Mouse (Mus musculus): ENCODE measurements around the gene Tmem246. TPM values are rescaled to one million over a fixed set of nuclear protein-coding genes. Genes with fewer than 3 reads are reported as not detected.

The Tmem246 gene
- polyA plus RNA-seq, 1 experiment, result 21.1 TPM

GRCm38 (mm10) chr4:49603161-49603560, 5.5 kb upstream of the Tmem246 start:
- Histone ChIP-seq H3K4me1 (ENCODE audit: control insufficient read depth, insufficient read depth, insufficient read length, low read length) (no peaks in the 10 kb centered on the region), H3K27ac (replicated peaks; ENCODE audit: low read depth, low read length) (no peak overlapping the region), H3K4me3 (ENCODE audit: insufficient read depth, low read depth, low read length) (no peak overlapping the region)

GRCm38 (mm10) chr4:49596846-49597182, 862 bp downstream of the Tmem246 start:
- H3K27ac ChIP-seq (replicated peaks; ENCODE audit: low read depth, low read length), result peak overlapping the region; percentile 71
- H3K4me1 ChIP-seq (ENCODE audit: control insufficient read depth, insufficient read depth, insufficient read length, low read length), result no peaks in the 10 kb centered on the region
- peak overlapping the region; percentile 96 for H3K4me3 ChIP-seq (ENCODE audit: insufficient read depth, low read depth, low read length)

GRCm38 (mm10) chr4:49590152-49590551, 7.5 kb downstream of the Tmem246 start:
- no peak overlapping the region for H3K4me3 ChIP-seq (ENCODE audit: insufficient read depth, low read depth, low read length)
- no peak overlapping the region for H3K27ac ChIP-seq (replicated peaks; ENCODE audit: low read depth, low read length)
- H3K4me1 ChIP-seq (ENCODE audit: control insufficient read depth, insufficient read depth, insufficient read length, low read length), result no peaks in the 10 kb centered on the region

DNA sequence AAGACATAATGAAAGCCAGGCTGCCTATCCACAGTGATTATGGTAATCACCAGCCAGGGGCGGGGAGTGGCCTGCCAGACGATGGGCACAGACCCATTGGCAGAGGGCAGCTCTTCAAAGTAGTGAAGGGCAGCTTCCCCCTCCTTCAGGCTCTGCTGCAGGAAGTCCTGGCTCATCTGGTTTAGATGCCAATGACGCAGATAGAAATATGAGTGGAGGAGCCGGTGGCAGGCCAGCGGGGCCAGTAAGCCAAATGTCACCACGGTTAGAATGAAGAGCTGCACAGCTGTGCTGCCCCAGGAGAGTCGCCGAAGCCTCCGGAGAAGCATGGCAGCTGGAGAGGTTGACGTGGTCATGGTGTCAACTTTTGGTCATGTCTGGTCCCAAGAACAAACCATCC, 10.9 kb downstream of the Tmem246 start:
- Histone ChIP-seq H3K4me1 (ENCODE audit: control insufficient read depth, insufficient read depth, insufficient read length, low read length) (peaks cover 3% of the 10 kb centered on the region; the same call in 1 of the 2 replicates), H3K27ac (replicated peaks; ENCODE audit: low read depth, low read length) (no peak overlapping the region), H3K4me3 (ENCODE audit: insufficient read depth, low read depth, low read length) (no peak overlapping the region)

- Histone ChIP-seq H3K27ac (replicated peaks; ENCODE audit: low read depth, low read length) (no peak overlapping the region), H3K4me3 (ENCODE audit: insufficient read depth, low read depth, low read length) (no peak overlapping the region), H3K4me1 (ENCODE audit: control insufficient read depth, insufficient read depth, insufficient read length, low read length) (peaks cover 3% of the 10 kb centered on the region; the same call in 1 of the 2 replicates)
Observed at GRCm38 (mm10) chr4:49585524-49586101, 12.1 kb downstream of the Tmem246 start.

- no peak overlapping the region for H3K27ac ChIP-seq (replicated peaks; ENCODE audit: low read depth, low read length)
- peaks cover 3% of the 10 kb centered on the region; the same call in 1 of the 2 replicates for H3K4me1 ChIP-seq (ENCODE audit: control insufficient read depth, insufficient read depth, insufficient read length, low read length)
- H3K4me3 ChIP-seq (ENCODE audit: insufficient read depth, low read depth, low read length), result no peak overlapping the region
Observed at GRCm38 (mm10) chr4:49583965-49584831, 13.5 kb downstream of the Tmem246 start.

DNA sequence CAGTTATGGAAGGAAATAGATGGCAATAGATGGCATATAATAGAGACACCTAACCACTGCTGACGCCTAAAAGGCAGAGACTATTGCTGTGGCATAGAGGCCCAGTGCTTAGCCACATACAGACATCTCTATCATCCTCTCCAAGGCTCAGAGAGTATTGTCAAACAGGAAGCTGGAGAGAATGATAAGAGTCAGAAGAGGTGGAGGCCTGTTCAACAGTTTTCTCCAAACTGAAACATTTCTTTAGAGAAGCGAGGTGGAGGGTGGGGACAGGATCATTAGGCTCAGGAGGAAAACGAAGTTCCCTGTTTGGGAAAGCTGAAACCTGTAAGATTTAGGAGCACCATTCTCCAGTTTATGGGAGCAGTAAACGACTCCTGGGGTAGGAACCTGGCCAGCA, 16.4 kb downstream of the Tmem246 start:
- H3K27ac ChIP-seq (replicated peaks; ENCODE audit: low read depth, low read length), result no peak overlapping the region
- H3K4me1 ChIP-seq (ENCODE audit: control insufficient read depth, insufficient read depth, insufficient read length, low read length), result peaks cover 3% of the 10 kb centered on the region; the same call in 1 of the 2 replicates
- H3K4me3 ChIP-seq (ENCODE audit: insufficient read depth, low read depth, low read length), result no peak overlapping the region

- H3K27ac ChIP-seq (replicated peaks; ENCODE audit: low read depth, low read length), result no peak overlapping the region
- H3K4me1 ChIP-seq (ENCODE audit: control insufficient read depth, insufficient read depth, insufficient read length, low read length), result no peaks in the 10 kb centered on the region
- H3K4me3 ChIP-seq (ENCODE audit: insufficient read depth, low read depth, low read length), result no peak overlapping the region
Observed at GRCm38 (mm10) chr4:49572194-49572593, 25.5 kb downstream of the Tmem246 start.

- Histone ChIP-seq H3K4me3 (ENCODE audit: insufficient read depth, low read depth, low read length) (no peak overlapping the region), H3K27ac (replicated peaks; ENCODE audit: low read depth, low read length) (no peak overlapping the region), H3K4me1 (ENCODE audit: control insufficient read depth, insufficient read depth, insufficient read length, low read length) (no peaks in the 10 kb centered on the region)
Observed at GRCm38 (mm10) chr4:49567613-49568012, 30.1 kb downstream of the Tmem246 start.

DNA sequence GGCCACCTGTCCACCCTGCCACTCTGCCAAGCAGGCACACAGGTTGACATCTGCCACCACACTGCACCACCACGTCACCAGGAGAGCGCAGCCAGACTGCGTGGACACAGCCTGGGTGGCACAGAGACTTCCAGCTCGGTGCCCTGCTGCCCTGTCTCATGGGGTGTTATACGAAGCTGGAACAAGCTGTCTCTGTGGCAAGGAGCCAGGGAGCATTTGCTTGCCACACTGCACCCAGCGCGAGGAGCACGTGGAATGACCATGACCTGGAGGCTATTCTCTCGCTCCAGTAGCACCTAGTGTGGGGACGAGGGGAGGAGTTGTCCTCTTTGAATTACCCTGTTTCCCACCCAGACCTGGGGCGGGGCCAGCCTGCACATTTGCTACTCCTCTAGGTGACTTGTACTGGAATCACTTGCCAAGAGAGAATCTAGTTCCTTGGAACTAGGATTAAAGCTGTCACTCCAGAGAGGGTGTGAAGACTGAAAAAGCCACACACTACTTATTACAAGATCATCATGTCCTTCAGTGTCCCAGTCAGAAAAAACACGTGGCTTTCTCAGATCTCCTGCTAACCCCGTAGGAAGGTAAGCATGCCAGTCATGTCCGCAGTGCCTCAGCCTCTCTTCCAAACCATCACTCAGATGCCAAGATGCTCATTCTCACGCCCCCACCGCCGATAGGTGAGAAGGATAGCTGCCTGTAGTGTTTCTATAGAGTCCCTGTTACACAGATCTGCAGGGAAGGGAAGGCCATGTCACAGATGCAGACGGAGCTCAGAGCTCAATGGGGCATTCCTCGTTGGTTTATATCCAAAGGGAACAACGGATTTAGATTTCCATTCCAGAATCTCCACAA, 37.5 kb downstream of the Tmem246 start:
- H3K4me1 ChIP-seq (ENCODE audit: control insufficient read depth, insufficient read depth, insufficient read length, low read length), result no peaks in the 10 kb centered on the region
- no peak overlapping the region for H3K27ac ChIP-seq (replicated peaks; ENCODE audit: low read depth, low read length)
- no peak overlapping the region for H3K4me3 ChIP-seq (ENCODE audit: insufficient read depth, low read depth, low read length)

DNA sequence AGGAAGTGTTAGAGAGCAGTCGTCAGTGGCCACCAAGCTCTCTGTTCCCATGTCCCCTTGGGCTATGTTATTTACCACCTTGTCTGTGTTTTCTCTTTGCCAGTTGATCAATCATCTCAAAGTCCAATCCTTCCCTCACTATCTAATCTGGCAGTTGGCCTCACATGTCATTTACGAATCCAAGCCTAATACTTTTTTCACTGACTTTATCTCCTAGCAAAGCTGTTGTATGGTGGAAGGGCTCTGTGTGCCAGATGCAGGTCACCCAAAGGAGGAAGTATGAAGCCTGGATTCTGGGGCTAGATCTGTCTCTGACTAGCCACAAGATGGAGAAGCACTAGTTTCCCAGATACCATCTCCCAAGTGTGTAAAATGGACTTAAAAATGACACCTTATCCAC, 39.5 kb downstream of the Tmem246 start:
- no peak overlapping the region for H3K27ac ChIP-seq (replicated peaks; ENCODE audit: low read depth, low read length)

DNA sequence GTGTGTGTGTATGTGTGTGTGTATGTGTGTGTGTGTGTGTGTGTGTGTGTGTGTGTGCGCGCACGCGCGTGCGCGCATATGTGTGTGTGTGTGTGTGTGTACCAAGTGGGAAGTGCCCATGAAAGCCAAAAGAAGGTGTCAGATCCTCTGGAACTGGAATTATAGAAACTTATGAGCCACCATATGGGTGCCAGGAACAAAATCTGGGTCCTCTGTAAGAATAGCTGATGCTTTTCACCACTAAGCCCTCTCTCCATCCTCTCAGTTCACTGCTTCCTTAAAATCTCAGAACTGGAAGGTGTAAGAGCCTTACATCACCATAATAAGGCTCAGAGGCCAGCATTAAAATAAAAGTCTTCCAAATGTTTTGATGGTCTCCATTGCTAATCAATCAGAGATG, 40.3 kb downstream of the Tmem246 start:
- H3K27ac ChIP-seq (replicated peaks; ENCODE audit: low read depth, low read length), result no peak overlapping the region
- H3K4me1 ChIP-seq (ENCODE audit: control insufficient read depth, insufficient read depth, insufficient read length, low read length), result no peaks in the 10 kb centered on the region
- no peak overlapping the region for H3K4me3 ChIP-seq (ENCODE audit: insufficient read depth, low read depth, low read length)

More for the DNA sequence above, 39.5 kb downstream of the Tmem246 start:
- H3K4me3 ChIP-seq (ENCODE audit: insufficient read depth, low read depth, low read length), result no peak overlapping the region
- H3K4me1 ChIP-seq (ENCODE audit: control insufficient read depth, insufficient read depth, insufficient read length, low read length), result no peaks in the 10 kb centered on the region

DNA sequence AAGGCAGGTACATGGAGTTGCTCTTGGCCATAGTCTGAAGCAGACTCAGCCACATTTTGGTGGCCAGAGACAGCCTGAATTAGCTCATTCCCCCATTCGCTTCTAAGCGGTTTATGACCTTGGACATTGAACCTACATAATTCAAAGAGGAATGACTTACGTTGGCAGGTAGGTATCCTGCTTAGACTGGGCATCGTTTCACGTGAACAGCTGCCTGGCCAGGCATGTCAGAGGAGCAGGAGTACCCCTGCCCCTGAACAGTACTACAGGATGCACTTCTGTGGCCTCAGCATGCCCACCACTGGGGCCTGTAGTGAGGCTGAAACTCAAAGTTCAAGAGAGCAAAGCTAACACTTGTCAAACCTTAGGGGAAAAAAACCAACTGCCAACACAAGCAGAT, 44.3 kb downstream of the Tmem246 start:
- no peak overlapping the region for H3K27ac ChIP-seq (replicated peaks; ENCODE audit: low read depth, low read length)
- no peak overlapping the region for H3K4me3 ChIP-seq (ENCODE audit: insufficient read depth, low read depth, low read length)
- no peaks in the 10 kb centered on the region for H3K4me1 ChIP-seq (ENCODE audit: control insufficient read depth, insufficient read depth, insufficient read length, low read length)

DNA sequence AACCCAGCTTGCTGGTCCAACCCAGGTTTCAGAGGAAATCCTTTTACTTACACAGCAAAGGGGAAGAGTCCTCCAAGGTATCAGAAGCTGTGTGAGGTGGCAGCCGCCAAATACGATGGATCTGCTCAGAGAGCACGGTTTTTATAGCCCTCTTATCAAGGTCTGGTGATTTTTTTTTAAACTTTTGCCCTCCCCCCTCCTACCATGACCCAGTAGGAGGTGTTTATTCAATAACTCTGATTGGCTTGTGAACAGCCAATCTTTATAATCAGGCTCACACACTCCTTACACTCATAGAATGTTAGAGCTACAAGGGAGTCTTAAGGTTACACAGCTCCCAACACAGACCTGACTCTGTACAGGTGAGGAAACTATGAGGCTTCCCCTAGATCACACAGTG, 48.3 kb downstream of the Tmem246 start, which contains the start of gene Aldob:
Aldob (minus strand) TSS at position 164 of the 400 bp plus-strand sequence.
- H3K4me1 ChIP-seq (ENCODE audit: control insufficient read depth, insufficient read depth, insufficient read length, low read length), result no peaks in the 10 kb centered on the region
- no peak within 1 kb of the TSS for H3K4me3 ChIP-seq (ENCODE audit: insufficient read depth, low read depth, low read length)
- no peak within 1 kb of the TSS for H3K27ac ChIP-seq (replicated peaks; ENCODE audit: low read depth, low read length)

- Histone ChIP-seq H3K4me3 (ENCODE audit: insufficient read depth, low read depth, low read length) (no peak overlapping the region), H3K4me1 (ENCODE audit: control insufficient read depth, insufficient read depth, insufficient read length, low read length) (no peaks in the 10 kb centered on the region), H3K27ac (replicated peaks; ENCODE audit: low read depth, low read length) (no peak overlapping the region)
Observed at GRCm38 (mm10) chr4:49547544-49548219, 50.0 kb downstream of the Tmem246 start.
